Mouse (Mus musculus) adipocyte (in vitro differentiated cells): Measurements from ENCODE around the gene Gm40193.
"Not testable (repeated sequence)": the region's sequence is repeated elsewhere in the genome, so short reads cannot be mapped to it uniquely, and the experiment has no call there.

ENCODE experiments used
- DNase-seq: peaks from one replicate; pipeline ENCODE4 v3.0.0-alpha.2; 2016; ENCODE audit warnings: low spot score

Gm40193 gene

GRCm38 (mm10) chr11:70532839-70533238 lies at the start of gene Gm40193:
Gene Gm40193, minus strand, starts transcription at chr11:70532939.
- no peak for DNase-seq

DNA sequence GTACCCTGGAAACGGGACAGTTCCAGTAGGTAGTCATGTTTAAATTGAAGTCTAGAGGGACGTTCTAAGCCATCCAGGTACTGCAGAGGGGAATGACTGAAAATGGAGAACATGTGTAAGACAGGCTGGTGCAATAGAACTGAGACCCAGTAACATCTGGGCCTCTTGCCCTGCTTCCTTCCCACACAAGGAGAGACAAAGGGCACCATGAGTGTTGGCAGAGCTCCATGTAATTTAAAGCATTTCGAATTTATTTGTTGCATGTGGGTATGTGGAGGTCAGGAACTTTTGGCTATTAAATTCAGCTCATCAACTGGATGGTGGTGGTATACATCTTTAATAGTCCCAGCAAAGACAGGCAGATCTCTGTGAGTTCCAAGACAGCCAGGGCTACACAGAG lies 49.5 kb upstream of the Gm40193 start:
- peak; percentile 63 for DNase-seq

DNA sequence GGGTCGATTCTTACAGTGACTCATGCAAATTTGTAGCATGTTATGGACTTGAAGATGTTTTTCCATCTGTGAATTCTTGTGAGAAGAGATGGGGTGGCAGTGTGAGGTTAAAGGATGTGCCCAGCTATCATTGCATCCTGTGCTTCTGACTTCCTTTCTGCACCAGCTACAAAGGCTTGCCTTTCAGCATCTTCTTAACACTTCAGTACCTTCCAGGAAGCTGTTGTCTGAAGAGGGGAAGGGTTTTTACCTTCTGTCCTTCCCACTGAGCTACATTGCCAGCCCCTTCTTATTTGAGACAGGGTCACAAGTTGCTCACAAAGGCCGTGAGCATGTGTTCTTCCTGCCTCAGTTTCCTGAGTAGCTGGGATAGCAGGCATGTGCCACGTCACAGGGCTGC lies 48.2 kb upstream of the Gm40193 start:
- DNase-seq = no peak

GRCm38 (mm10) chr11:70580358-70580720 lies 47.6 kb upstream of the Gm40193 start:
- peak; percentile 19 for DNase-seq

- DNase-seq = no peak
These were observed 47.1 kb upstream of the Gm40193 start for GRCm38 (mm10) chr11:70579710-70580357.

- no peak for DNase-seq
These were observed 46.2 kb upstream of the Gm40193 start for GRCm38 (mm10) chr11:70578962-70579361.

DNA sequence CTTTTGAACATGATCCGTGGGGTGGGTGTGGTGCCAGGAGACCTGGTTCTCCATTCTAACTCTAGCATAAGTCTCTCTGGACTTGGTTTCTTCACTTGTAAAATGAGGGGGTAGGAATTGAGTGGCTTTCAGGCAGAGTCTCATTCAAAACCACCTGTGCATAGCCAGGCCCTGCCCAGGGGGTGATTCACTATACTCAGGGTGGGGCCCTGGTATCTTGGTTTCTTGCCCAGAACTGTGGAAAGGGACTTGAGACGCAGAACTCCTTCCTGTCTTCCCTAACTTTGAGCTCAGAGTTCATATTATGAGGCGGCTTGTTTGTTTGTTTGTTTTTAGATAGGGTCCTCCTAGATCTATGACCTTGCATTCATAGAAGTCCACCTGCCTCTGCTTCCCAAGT lies 44.5 kb upstream of the Gm40193 start:
- DNase-seq = no peak

DNA sequence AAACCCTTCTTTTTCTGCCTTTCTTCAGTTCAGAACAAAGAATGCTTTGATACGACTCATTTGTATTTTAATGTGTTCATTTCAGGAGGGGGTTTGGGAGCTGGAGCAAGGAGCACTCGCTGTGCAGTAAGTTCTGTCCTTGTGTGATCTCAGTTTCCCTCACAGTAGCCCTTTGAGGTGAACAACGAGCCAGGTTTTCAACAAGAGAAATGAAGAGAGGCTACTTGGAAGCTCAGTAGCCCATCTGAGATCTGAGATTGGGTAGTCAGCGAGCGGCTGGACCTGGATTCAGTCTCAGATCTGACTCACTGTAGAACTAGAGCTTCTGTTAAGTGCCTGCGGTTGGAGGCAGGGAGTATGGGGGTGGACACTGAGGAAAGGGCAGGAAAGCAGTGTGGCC lies 41.1 kb upstream of the Gm40193 start:
- no peak for DNase-seq

DNA sequence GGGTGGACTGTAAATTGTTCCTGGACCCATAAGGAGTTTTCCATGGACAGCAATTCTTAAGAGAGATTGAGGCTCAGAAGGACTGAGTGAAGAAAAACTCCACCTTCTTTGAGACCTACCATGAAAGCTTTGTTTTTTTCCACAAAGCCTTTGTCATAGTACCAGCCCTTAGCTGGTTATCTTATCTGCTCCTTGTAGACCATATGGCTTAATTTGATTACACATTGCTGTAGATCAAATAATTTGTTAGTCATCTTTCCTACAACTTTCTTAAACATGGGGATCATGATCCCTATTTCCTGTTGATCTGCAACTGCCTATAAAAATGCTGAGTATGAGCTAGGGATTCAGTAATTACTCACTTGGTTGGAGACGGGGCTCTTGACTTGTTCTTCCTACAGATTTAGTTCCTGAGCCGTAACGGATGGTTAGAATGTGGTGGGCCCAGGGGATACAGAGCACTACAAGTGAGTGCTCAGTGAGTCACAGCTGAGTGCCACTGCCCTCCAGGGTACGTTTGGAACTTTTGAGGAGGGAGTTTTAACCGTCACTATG lies 39.7 kb upstream of the Gm40193 start:
- no peak for DNase-seq

GRCm38 (mm10) chr11:70571641-70572040 lies 38.9 kb upstream of the Gm40193 start:
- DNase-seq = no peak

GRCm38 (mm10) chr11:70570614-70571013 lies 37.9 kb upstream of the Gm40193 start:
- DNase-seq = not testable (repeated sequence)

DNA sequence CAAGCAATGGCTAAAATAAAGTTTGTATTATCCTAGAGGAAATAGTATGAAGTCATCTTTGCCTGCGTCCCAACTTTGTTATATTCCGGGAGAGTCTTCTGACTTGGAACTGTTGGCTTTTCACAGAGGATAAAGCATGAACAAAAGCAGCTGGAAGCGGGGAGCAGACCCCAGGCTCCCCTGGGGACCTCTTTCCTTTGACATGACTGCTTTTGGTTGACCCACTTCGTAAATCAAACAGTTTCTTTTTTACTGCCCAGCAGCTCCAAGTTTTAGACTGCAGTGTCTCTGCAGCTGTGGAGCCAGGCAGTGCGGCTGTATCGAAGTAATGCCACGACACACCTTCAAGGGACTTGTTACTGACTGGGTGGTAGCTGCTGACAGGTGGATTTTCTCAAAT lies 33.8 kb upstream of the Gm40193 start:
- DNase-seq = no peak

DNA sequence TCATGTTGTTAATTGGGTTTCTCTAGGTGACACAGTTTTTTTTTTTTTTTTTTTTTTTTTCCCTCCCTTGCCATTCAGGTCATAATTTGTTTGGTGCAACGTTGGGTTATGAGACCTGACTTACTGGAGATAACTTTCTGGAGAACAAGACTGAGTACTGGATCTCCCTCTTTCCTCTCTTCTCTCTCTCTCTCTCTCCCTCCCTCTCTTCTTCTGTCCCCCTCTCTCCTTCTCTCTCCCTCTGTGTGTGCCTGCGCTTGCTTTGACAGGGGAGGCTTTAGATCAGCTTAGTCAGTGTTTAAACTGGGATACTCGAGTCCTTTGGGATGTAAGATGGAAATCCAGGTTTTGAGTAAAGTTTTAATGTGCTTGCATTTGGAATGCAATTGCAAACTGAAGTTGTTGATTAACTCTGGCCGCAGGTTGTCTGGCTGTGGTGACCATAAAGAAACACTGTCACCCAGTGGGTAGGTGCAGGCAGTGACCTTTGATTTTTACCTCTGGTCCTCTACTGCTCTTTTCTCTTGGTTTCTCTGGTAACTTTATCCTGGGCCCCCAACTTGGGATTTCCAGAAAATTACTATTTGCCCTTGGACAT lies 31.6 kb upstream of the Gm40193 start:
- no peak for DNase-seq

- peak; percentile 22 for DNase-seq
These were observed 30.9 kb upstream of the Gm40193 start for GRCm38 (mm10) chr11:70563470-70564275.

DNA sequence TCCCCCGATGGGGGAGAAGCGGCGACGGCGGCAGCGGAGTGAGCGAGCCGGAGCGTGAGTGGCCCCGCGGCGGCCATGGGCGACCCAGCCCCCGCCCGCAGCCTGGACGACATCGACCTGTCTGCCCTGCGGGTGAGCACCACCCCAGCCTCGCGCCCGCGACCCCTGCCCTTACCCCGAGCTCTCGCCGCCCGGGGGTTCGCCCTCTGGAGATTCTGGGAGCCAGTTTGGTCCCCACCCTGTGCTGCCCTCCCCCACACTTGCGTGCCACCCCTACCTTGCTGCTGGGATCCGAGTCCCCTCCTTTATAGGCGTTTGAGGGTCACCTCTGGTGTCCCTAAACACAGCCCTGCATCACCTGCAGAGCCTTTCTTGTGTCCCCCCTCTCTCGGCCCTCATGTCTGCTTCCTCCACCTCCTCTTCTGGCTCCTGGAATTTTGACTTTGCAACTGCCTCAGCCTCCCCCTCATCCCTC lies 30.3 kb upstream of the Gm40193 start:
- DNase-seq = no peak

- peak; percentile 94 for DNase-seq
These were observed 29.7 kb upstream of the Gm40193 start, which contains the start of gene Mink1 for GRCm38 (mm10) chr11:70562287-70562994. Gene Mink1, plus strand, starts transcription at chr11:70562881.

- no peak for DNase-seq
These were observed 29.2 kb upstream of the Gm40193 start for GRCm38 (mm10) chr11:70561937-70562286.

- DNase-seq = no peak
These were observed 24.8 kb upstream of the Gm40193 start for GRCm38 (mm10) chr11:70557545-70557944.

GRCm38 (mm10) chr11:70553940-70554339 lies 21.2 kb upstream of the Gm40193 start:
- no peak for DNase-seq

GRCm38 (mm10) chr11:70551526-70551925 lies 18.8 kb upstream of the Gm40193 start:
- no peak for DNase-seq

DNA sequence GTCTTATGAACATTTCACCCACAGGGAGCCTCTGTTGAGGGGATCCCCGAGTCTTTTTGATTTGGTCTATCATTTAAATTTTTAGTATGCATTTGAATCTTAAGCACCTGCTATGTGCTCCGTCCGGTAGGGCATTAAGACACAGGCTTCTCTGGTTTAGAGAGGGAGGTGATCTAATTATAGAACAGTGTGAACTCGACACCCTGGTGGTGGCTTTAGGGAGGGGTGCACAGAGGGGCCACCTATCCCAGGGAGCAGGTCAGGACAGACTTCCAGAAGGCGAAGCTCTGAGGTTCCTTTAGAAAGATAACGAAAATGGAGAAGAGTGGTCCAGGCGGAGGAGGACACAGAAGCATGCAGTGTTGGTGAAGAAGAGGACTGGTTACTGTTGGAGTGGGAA lies 11.8 kb upstream of the Gm40193 start:
- no peak for DNase-seq

GRCm38 (mm10) chr11:70541415-70541814 lies 8.7 kb upstream of the Gm40193 start:
- DNase-seq = peak; percentile 62
